Mouse (Mus musculus) yolk sac, embryonic 10.5 days (tissue): ENCODE data around the gene Uqcc2.

Experiments
- DNase-seq: peaks from one replicate; pipeline ENCODE4 v3.0.0-alpha.2; 2017; ENCODE audit warnings: low spot score

Uqcc2 gene

GRCm38 (mm10) chr17:27133551-27134141, at the start of gene Uqcc2:
Uqcc2 (minus strand) TSS chr17:27133916.
- peak; percentile 97 for DNase-seq

GRCm38 (mm10) chr17:27182401-27182800, 48.7 kb upstream of the Uqcc2 start:
- DNase-seq, result no peak

- no peak for DNase-seq
Observed at GRCm38 (mm10) chr17:27181666-27182065, 48.0 kb upstream of the Uqcc2 start.

- DNase-seq, result no peak
Observed at GRCm38 (mm10) chr17:27179681-27180280, 46.1 kb upstream of the Uqcc2 start.

- DNase-seq, result no peak
Observed at GRCm38 (mm10) chr17:27178427-27179177, 44.9 kb upstream of the Uqcc2 start.

- peak; percentile 72 for DNase-seq
Observed at GRCm38 (mm10) chr17:27178019-27178418, 44.3 kb upstream of the Uqcc2 start.

- DNase-seq, result no peak
Observed at GRCm38 (mm10) chr17:27176754-27177153, 43.0 kb upstream of the Uqcc2 start.

GRCm38 (mm10) chr17:27176287-27176686, 42.6 kb upstream of the Uqcc2 start:
- no peak for DNase-seq

GRCm38 (mm10) chr17:27175196-27175874, 41.6 kb upstream of the Uqcc2 start:
- no peak for DNase-seq

GRCm38 (mm10) chr17:27173715-27174114, 40.0 kb upstream of the Uqcc2 start:
- DNase-seq, result no peak

GRCm38 (mm10) chr17:27172459-27172858, 38.7 kb upstream of the Uqcc2 start:
- no peak for DNase-seq

GRCm38 (mm10) chr17:27171121-27171520, 37.4 kb upstream of the Uqcc2 start:
- no peak for DNase-seq

GRCm38 (mm10) chr17:27169952-27170695, 36.4 kb upstream of the Uqcc2 start:
- no peak for DNase-seq

GRCm38 (mm10) chr17:27168569-27168968, 34.9 kb upstream of the Uqcc2 start:
- no peak for DNase-seq

- DNase-seq, result no peak
Observed at GRCm38 (mm10) chr17:27167545-27167944, 33.8 kb upstream of the Uqcc2 start, which contains the start of gene Ip6k3. Ip6k3 (minus strand) TSS chr17:27167795.

- DNase-seq, result no peak
Observed at GRCm38 (mm10) chr17:27166901-27167300, 33.2 kb upstream of the Uqcc2 start.

GRCm38 (mm10) chr17:27165054-27165773, 31.5 kb upstream of the Uqcc2 start:
- DNase-seq, result no peak

- no peak for DNase-seq
Observed at GRCm38 (mm10) chr17:27160905-27161304, 27.2 kb upstream of the Uqcc2 start.

GRCm38 (mm10) chr17:27159169-27159568, 25.5 kb upstream of the Uqcc2 start:
- DNase-seq, result no peak

- no peak for DNase-seq
Observed at GRCm38 (mm10) chr17:27158439-27158838, 24.7 kb upstream of the Uqcc2 start.

GRCm38 (mm10) chr17:27155752-27156151, 22.0 kb upstream of the Uqcc2 start:
- no peak for DNase-seq
